Mouse (Mus musculus) embryonic facial prominence, embryonic 14.5 days (tissue): ENCODE results near the gene Saa1. TPM values are rescaled to one million over a fixed set of nuclear protein-coding genes. Genes with fewer than 3 reads are reported as not detected.

ENCODE experiments used
- ATAC-seq: fragments of 200-750 bp; cut with Nextera tagmentation; 2 replicates; pipeline ENCODE4 v1.8.0; 2017; ENCODE audit warnings: low read depth, moderate number of reproducible peaks, moderate TSS enrichment
- DNase-seq: peaks from one replicate; pipeline ENCODE4 v3.0.0-alpha.2; 2015; ENCODE audit warnings: low spot score
- H3K27ac ChIP-seq: fragments of 300-500 bp; sonication (generic); replicated peaks from 2 replicates; pipeline ENCODE4 v1.5.1; 2014; ENCODE audit warnings: low read depth, mild to moderate bottlenecking, low read length, moderate library complexity
- H3K27me3 ChIP-seq: fragments of 300-500 bp; sonication (generic); replicated peaks from 2 replicates; pipeline ENCODE4 v1.6.1; 2014; ENCODE audit warnings: low read length; ENCODE audit not compliant: control insufficient read depth, insufficient read depth
- H3K36me3 ChIP-seq: fragments of 300-500 bp; sonication (generic); 2 replicates; pipeline ENCODE4 v1.6.1; 2014; ENCODE audit warnings: low read length, mixed read lengths; ENCODE audit not compliant: control insufficient read depth, insufficient read depth
- H3K4me1 ChIP-seq: fragments of 300-500 bp; sonication (generic); 2 replicates; pipeline ENCODE4 v1.6.1; 2014; ENCODE audit warnings: antibody characterized with exemption, low read length; ENCODE audit not compliant: control insufficient read depth, insufficient read depth
- H3K4me2 ChIP-seq: fragments of 300-500 bp; sonication (generic); 2 replicates; pipeline ENCODE4 v1.6.1; 2014; ENCODE audit warnings: low read depth, mild to moderate bottlenecking, low read length, moderate library complexity, mixed read lengths
- H3K4me3 ChIP-seq: fragments of 300-500 bp; sonication (generic); 2 replicates; pipeline ENCODE4 v1.5.1; 2014; ENCODE audit warnings: low read depth, mild to moderate bottlenecking, low read length
- H3K9ac ChIP-seq: fragments of 300-500 bp; sonication (generic); 2 replicates; pipeline ENCODE4 v1.6.1; 2014; ENCODE audit warnings: low read depth, mild to moderate bottlenecking, low read length, moderate library complexity, mixed read lengths
- H3K9me3 ChIP-seq: fragments of 300-500 bp; sonication (generic); 2 replicates; pipeline ENCODE4 v1.6.1; 2016; ENCODE audit warnings: low read length; ENCODE audit not compliant: control insufficient read depth
- WGBS: fragments of 180-500 bp; shearing (Covaris S2); extraction: QIAGEN DNeasy Blood & Tissue Kit; methylation state at CpG from one replicate; pipeline ENCODE4 v1.1.7; 2014; 5-methylcytosine and 5-hydroxymethylcytosine counted together
- polyA plus RNA-seq: library from polyadenylated mRNA; unstranded; fragments of >200 nt; fragmentation: Nextera tagmentation; extraction: Ambion mirVana; gene quantifications from 2 replicates; pipeline ENCODE4 v1.2.1, GENCODE M21; 2014

Saa1 gene
- polyA plus RNA-seq, 1 experiment from 2014 or later, result not detected

GRCm38 (mm10) chr7:46710390-46710844, 32.4 kb downstream of the Saa1 start, which contains the start of gene Saal1:
Saal1 (minus strand) TSS chr7:46710680.
- WGBS, result 0% methylated on average over 23 of the region's 38 CpGs
- peak; percentile 98 for ATAC-seq
- peak within 1 kb of the TSS; percentile 87 for H3K27ac ChIP-seq
- H3K36me3 ChIP-seq, result peaks cover 30% of the 10 kb centered on the region
- H3K9me3 ChIP-seq, result no peaks in the 10 kb centered on the region
- peaks cover 8% of the 10 kb centered on the region; the same call in 1 of the 2 replicates for H3K4me1 ChIP-seq
- peak within 1 kb of the TSS; percentile 59 for H3K4me2 ChIP-seq
- peak within 1 kb of the TSS; percentile 79 for H3K4me3 ChIP-seq
- DNase-seq, result peak; percentile 91
- no peaks in the 10 kb centered on the region for H3K27me3 ChIP-seq
- peak within 1 kb of the TSS; percentile 88 for H3K9ac ChIP-seq

- DNase-seq, result no peak
- peaks cover 86% of the 10 kb centered on the region for H3K36me3 ChIP-seq
- H3K9ac ChIP-seq, result no peak overlapping the region
- no peaks in the 10 kb centered on the region for H3K9me3 ChIP-seq
- no peak overlapping the region for H3K4me3 ChIP-seq
- H3K4me1 ChIP-seq, result no peaks in the 10 kb centered on the region
- ATAC-seq, result no peak
- 93% methylated on average over 6 of the region's 6 CpGs for WGBS
- no peak overlapping the region for H3K27ac ChIP-seq
- no peaks in the 10 kb centered on the region for H3K27me3 ChIP-seq
- H3K4me2 ChIP-seq, result no peak overlapping the region
Observed at GRCm38 (mm10) chr7:46700521-46701025, 42.2 kb downstream of the Saa1 start.

GRCm38 (mm10) chr7:46696754-46697153, 46.0 kb downstream of the Saa1 start:
- WGBS, result 69% methylated on average over 1 of the region's 1 CpGs
- ATAC-seq, result no peak
- H3K36me3 ChIP-seq, result peaks cover 65% of the 10 kb centered on the region

More at GRCm38 (mm10) chr7:46696754-46697153, 46.0 kb downstream of the Saa1 start:
- Histone ChIP-seq H3K9me3 (no peaks in the 10 kb centered on the region), H3K9ac (no peak overlapping the region), H3K4me3 (no peak overlapping the region), H3K27me3 (no peaks in the 10 kb centered on the region), H3K27ac (no peak overlapping the region), H3K4me1 (no peaks in the 10 kb centered on the region), H3K4me2 (no peak overlapping the region)
- DNase-seq, result no peak

Other genes with a start within 250 kb of the Saa1 start
- 12.3 and 14.3 TPM in 2 replicates for gene Sergef, start 103.2 kb downstream of the Saa1 start, polyA plus RNA-seq
- gene Tph1, start 70.4 kb downstream of the Saa1 start, polyA plus RNA-seq, result 0.83 and 1.9 TPM in 2 replicates
- gene Saal1, start 32.3 kb downstream of the Saa1 start, polyA plus RNA-seq, result 26.8 and 31.5 TPM in 2 replicates
- gene Saa3, start 27.3 kb downstream of the Saa1 start, polyA plus RNA-seq, result 0.61 TPM in 1 of 2 replicates, not detected in the other
- gene Saa4, start 10.4 kb downstream of the Saa1 start, polyA plus RNA-seq, result not detected in 2 replicates
- not detected in 2 replicates for gene Saa2, start 8.8 kb upstream of the Saa1 start, polyA plus RNA-seq
- 16.2 and 17.3 TPM in 2 replicates for gene Hps5, start 53.1 kb upstream of the Saa1 start, polyA plus RNA-seq
- gene Gtf2h1, start 53.1 kb upstream of the Saa1 start, polyA plus RNA-seq, result 51.2 and 56.7 TPM in 2 replicates
- gene Ldha, start 98.5 kb upstream of the Saa1 start, polyA plus RNA-seq, result 1,559 and 1,681 TPM in 2 replicates
- gene Ldhc, start 118.2 kb upstream of the Saa1 start, polyA plus RNA-seq, result 0.26 TPM in 1 of 2 replicates, not detected in the other
- 174 and 178 TPM in 2 replicates for gene Tsg101, start 177.0 kb upstream of the Saa1 start, polyA plus RNA-seq
- 9.7 and 11.0 TPM in 2 replicates for gene Uevld, start 215.5 kb upstream of the Saa1 start, polyA plus RNA-seq
- gene Gm9999, start 240.6 kb upstream of the Saa1 start, polyA plus RNA-seq, result not detected in 2 replicates